Comparison of ENCODE assay signal across 43 mouse cellular contexts in the genomic region with DNA sequence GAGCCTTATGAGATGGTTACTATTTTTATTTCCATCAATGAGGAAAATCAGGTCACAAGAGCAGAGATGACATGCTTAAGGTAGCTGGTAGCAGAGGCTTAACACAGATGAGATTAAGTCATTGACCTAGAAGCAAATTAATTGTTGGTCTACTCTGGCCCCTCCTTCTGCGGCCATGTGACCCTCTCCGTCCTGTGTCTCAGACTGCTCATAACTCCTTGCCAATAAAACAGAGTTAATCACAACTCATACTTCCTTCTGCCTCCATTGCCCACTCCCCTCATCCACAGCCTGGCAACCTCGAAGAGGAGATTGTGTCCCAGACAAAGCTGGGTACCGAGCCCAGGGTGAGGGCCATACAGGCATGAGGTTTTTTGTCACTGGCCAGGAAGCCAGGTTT. TPM values are rescaled to one million over a fixed set of nuclear protein-coding genes. Genes with fewer than 3 reads are reported as not detected.
DNase-seq lines count a peak whose midpoint lies in the region; ATAC-seq and TF ChIP-seq lines count a peak whose summit lies in the region.
"Had no signal": no experiment of that assay in that cellular context is flagged by ENCODE, and none has a peak within 500 bp of the region (broad histone marks: within the 10 kb centered on the region; RNA-seq: fewer than 3 reads in every experiment).

No protein-coding gene starts in this region.

- H3K79me2 ChIP-seq in MEL (ENCODE audit: control insufficient read depth, insufficient read depth, low read length, poor library complexity): no peaks in the 10 kb centered on the region

- no peaks in the 10 kb centered on the region for H3K36me3 ChIP-seq in midbrain, postnatal 0 days (ENCODE audit: insufficient read depth, low read length)
- no peaks in the 10 kb centered on the region for H3K36me3 ChIP-seq in midbrain, embryonic 14.5 days (ENCODE audit: control insufficient read depth, insufficient read depth, low read length)
- H3K36me3 ChIP-seq in MEL (ENCODE audit: control insufficient read depth in 1 of 2, insufficient read depth in 2 of 2, low read length in 2 of 2): no peaks in the 10 kb centered on the region
- H3K36me3 ChIP-seq: forebrain, embryonic 12.5 days; hindbrain, embryonic 12.5 days; limb, embryonic 13.5 days; lung, embryonic 15.5 days; neural tube, embryonic 15.5 days had no signal

- 79% methylated on average over 4 of the region's 4 CpGs for WGBS in midbrain, postnatal 0 days
- 91% methylated on average over 4 of the region's 4 CpGs for WGBS in midbrain, embryonic 14.5 days

- TF ChIP-seq RAD21 in MEL (IDR thresholded peaks at IDR 0.05; ENCODE audit: low read depth, low read length): no peak

- H3K27me3 ChIP-seq in midbrain, postnatal 0 days (ENCODE audit: insufficient read depth, low read length): no peaks in the 10 kb centered on the region
- H3K27me3 ChIP-seq in midbrain, embryonic 14.5 days (ENCODE audit: control insufficient read depth, insufficient read depth, low read length): no peaks in the 10 kb centered on the region; the same call in 1 of the 2 replicates
- peaks cover 0 to 1% of the 10 kb centered on the region in 2 experiments; a peak in 1 of 4 replicates for H3K27me3 ChIP-seq in MEL (ENCODE audit: control insufficient read depth in 1 of 2, insufficient read depth in 2 of 2, low read length in 2 of 2)
- H3K27me3 ChIP-seq: forebrain, embryonic 12.5 days; hindbrain, embryonic 12.5 days; limb, embryonic 13.5 days; lung, embryonic 15.5 days; neural tube, embryonic 15.5 days had no signal

- DNase-seq in midbrain, postnatal 0 days (ENCODE audit: low spot score): no peak
- DNase-seq in midbrain, embryonic 14.5 days: no peak
- no peak for DNase-seq in MEL (ENCODE audit: low read depth, low spot score)
- no peak for DNase-seq in testis, postnatal 14 days (ENCODE audit: low spot score)
- DNase-seq in layer of hippocampus, adult 11-12 months (ENCODE audit: low spot score): no peak
- DNase-seq: adrenal gland, adult 2 months; adrenal gland, postnatal 36 days; cerebellum, adult 18-20 months; cerebellum, postnatal 14 days; forebrain, postnatal 0 days; heart, postnatal 36 days; kidney, adult 11 months; kidney, postnatal 14 days; lung, postnatal 36 days; right cerebral cortex, adult 18-20 months; spleen, adult 18-20 months; thymus, adult 2 months; thymus, postnatal 4 days had no signal

- ATAC-seq in midbrain, postnatal 0 days (ENCODE audit: low FRiP score): 0 out of 2 replicates have a peak, but pooled peaks have one; percentile 34
- no peak for ATAC-seq in midbrain, embryonic 14.5 days (ENCODE audit: low FRiP score, low TSS enrichment)
- ATAC-seq in megakaryocyte, adult 5-6 weeks (ENCODE audit: poor library complexity, severe bottlenecking): peak; percentile 42; the same call in 1 of the 2 replicates
- ATAC-seq in megakaryocyte-erythroid progenitor cell, adult 5-6 weeks (replicated peaks; ENCODE audit: low FRiP score, low TSS enrichment, poor library complexity, severe bottlenecking): no peak
- ATAC-seq: activated CD4-positive, CD25-positive, alpha-beta regulatory T cell, adult 4 months; forebrain, postnatal 0 days; midbrain, embryonic 16.5 days had no signal

- no peaks in the 10 kb centered on the region for H3K4me1 ChIP-seq in midbrain, postnatal 0 days (ENCODE audit: insufficient read depth, low read length)
- no peaks in the 10 kb centered on the region for H3K4me1 ChIP-seq in midbrain, embryonic 14.5 days (ENCODE audit: control insufficient read depth, insufficient read depth, low read length)
- H3K4me1 ChIP-seq in MEL (ENCODE audit: control insufficient read depth in 1 of 2, insufficient read depth in 2 of 2, low read length in 2 of 2): peaks cover 0 to 3% of the 10 kb centered on the region in 2 experiments; a peak in 2 of 4 replicates
- H3K4me1 ChIP-seq: forebrain, embryonic 12.5 days; hindbrain, embryonic 12.5 days; lung, embryonic 15.5 days; neural tube, embryonic 15.5 days had no signal

- no peak for TF ChIP-seq EP300 in MEL (IDR thresholded peaks at IDR 0.05; ENCODE audit: low read depth in 1 of 2, low read length in 2 of 2)

- no peaks in the 10 kb centered on the region for H3K9me3 ChIP-seq in midbrain, postnatal 0 days (ENCODE audit: low read length)
- H3K9me3 ChIP-seq in midbrain, embryonic 14.5 days (ENCODE audit: control insufficient read depth, low read length): no peaks in the 10 kb centered on the region
- no peaks in the 10 kb centered on the region; the same call in 1 of the 2 replicates for H3K9me3 ChIP-seq in MEL (replicated peaks; ENCODE audit: insufficient read depth, low read length)
- H3K9me3 ChIP-seq: forebrain, embryonic 12.5 days; hindbrain, embryonic 12.5 days; lung, embryonic 15.5 days; megakaryocyte, embryonic 14.5 days; neural tube, embryonic 15.5 days had no signal

- H3K27ac ChIP-seq in midbrain, postnatal 0 days (ENCODE audit: low read depth, low read length): no peak overlapping the region
- no peak overlapping the region for H3K27ac ChIP-seq in midbrain, embryonic 14.5 days (replicated peaks; ENCODE audit: low read depth, low read length)
- no peak overlapping the region for H3K27ac ChIP-seq in MEL (ENCODE audit: control insufficient read depth, low read depth, low read length)
- H3K27ac ChIP-seq: forebrain, embryonic 12.5 days; hindbrain, embryonic 12.5 days; left cerebral cortex, adult 2 months; limb, embryonic 13.5 days; lung, embryonic 15.5 days; neural tube, embryonic 15.5 days had no signal

- TF ChIP-seq POLR2A in MEL (IDR thresholded peaks at IDR 0.05; ENCODE audit: control insufficient read depth in 1 of 2, insufficient read depth in 1 of 2, low read depth in 1 of 2, low read length in 2 of 2, poor library complexity in 1 of 2): no peak

- no peak overlapping the region for H3K4me2 ChIP-seq in midbrain, postnatal 0 days (ENCODE audit: low read depth, low read length, poor library complexity, severe bottlenecking)
- no peak overlapping the region for H3K4me2 ChIP-seq in midbrain, embryonic 14.5 days (ENCODE audit: low read length)
- H3K4me2 ChIP-seq: forebrain, embryonic 12.5 days; heart, embryonic 11.5 days; hindbrain, embryonic 12.5 days; limb, embryonic 13.5 days; liver, embryonic 11.5 days; lung, embryonic 15.5 days; neural tube, embryonic 15.5 days had no signal

- H3K4me3 ChIP-seq in midbrain, postnatal 0 days (ENCODE audit: low read depth, low read length): no peak overlapping the region
- H3K4me3 ChIP-seq in midbrain, embryonic 14.5 days (replicated peaks; ENCODE audit: low read depth, low read length): no peak overlapping the region
- no peak overlapping the region for H3K4me3 ChIP-seq in MEL (ENCODE audit: control insufficient read depth in 1 of 2, insufficient read depth in 1 of 2, low read depth in 2 of 2, low read length in 2 of 2)
- H3K4me3 ChIP-seq: forebrain, embryonic 12.5 days; hindbrain, embryonic 12.5 days; left cerebral cortex, adult 2 months; limb, embryonic 13.5 days; lung, embryonic 15.5 days; megakaryocyte, embryonic 14.5 days; neural tube, embryonic 15.5 days had no signal

- TF ChIP-seq CTCF in midbrain, postnatal 0 days (IDR thresholded peaks at IDR 0.05): no peak
- TF ChIP-seq CTCF in MEL (IDR thresholded peaks at IDR 0.05 in 2 of 3, conservative IDR thresholded peaks at IDR 0.05 in 1 of 3; ENCODE audit: control insufficient read depth in 1 of 3, insufficient read depth in 1 of 3, low read depth in 2 of 3, low read length in 3 of 3, poor library complexity in 1 of 3, severe bottlenecking in 1 of 3): no peak

- H3K9ac ChIP-seq in midbrain, postnatal 0 days (replicated peaks; ENCODE audit: low read length, poor library complexity, severe bottlenecking): no peak overlapping the region
- no peak overlapping the region for H3K9ac ChIP-seq in midbrain, embryonic 14.5 days (replicated peaks; ENCODE audit: low read length)
- H3K9ac ChIP-seq in MEL (ENCODE audit: control insufficient read depth, low read depth, low read length, poor library complexity, severe bottlenecking): no peak overlapping the region
- H3K9ac ChIP-seq: forebrain, embryonic 12.5 days; forebrain, postnatal 0 days; hindbrain, embryonic 12.5 days; limb, embryonic 13.5 days; lung, embryonic 15.5 days; neural tube, embryonic 15.5 days had no signal

RNA-seq across cellular contexts. Expression of gene Gm42674, which starts 3.5 kb away (rescaled TPM):
- 1.6 TPM in 1 of 2 replicates, not detected in the other for total RNA-seq in midbrain, postnatal 0 days (2014; rRNA removed)
- polyA plus RNA-seq in midbrain, postnatal 0 days (2015; fragmentation: Nextera tagmentation; extraction: Ambion mirVana): not detected in 2 replicates
- polyA plus RNA-seq in midbrain, embryonic 14.5 days (2014; fragmentation: Nextera tagmentation; extraction: Ambion mirVana): not detected in 2 replicates
- not detected in 2 replicates for total RNA-seq in MEL (2012; rRNA removed)
- polyA plus RNA-seq in MEL (2012; ENCODE audit: insufficient read depth in 1 of 2, insufficient read length in 2 of 2, low read depth in 1 of 2, low replicate concordance in 2 of 2, missing spikeins in 1 of 2): not detected
- not detected in 2 replicates for total RNA-seq in megakaryocyte, adult 5-6 weeks (2015)
- total RNA-seq in megakaryocyte, adult 5-6 weeks (2017): 2.9 and 5.7 TPM in 2 replicates
- total RNA-seq in megakaryocyte-erythroid progenitor cell, adult 5-6 weeks (2014; fragmentation: Nextera tagmentation): not detected in 2 replicates
- not detected in 2 replicates for total RNA-seq in megakaryocyte-erythroid progenitor cell, adult 5-6 weeks (2017)
- total RNA-seq: adrenal gland, adult 2 months; adrenal gland, postnatal 36 days; forebrain, postnatal 0 days; gastrocnemius, adult 8-10 months; heart, postnatal 36 days; layer of hippocampus, postnatal 14 days; left cerebral cortex, adult 2 months; left cerebral cortex, postnatal 36 days had no signal
- polyA plus RNA-seq: activated CD4-positive, CD25-positive, alpha-beta regulatory T cell, adult 4 months; adrenal gland, adult 2 months; brain, embryonic 14.5 days; cortical plate, adult 2 months; embryonic facial prominence, embryonic 14.5 days; forebrain, embryonic 12.5 days; forebrain, postnatal 0 days; gonadal fat pad, adult 2 months; heart, embryonic 11.5 days; heart, embryonic 16.5 days; hindbrain, embryonic 12.5 days; kidney, embryonic 14.5 days; limb, embryonic 13.5 days; liver, embryonic 11.5 days; liver, embryonic 16.5 days; lung, embryonic 15.5 days; midbrain, embryonic 16.5 days; neural tube, embryonic 15.5 days; stomach, embryonic 16.5 days; thymus, adult 2 months had no signal

RNA-seq across cellular contexts. Expression of gene S100a4, which starts 5.4 kb away (rescaled TPM):
- not detected in 2 replicates for total RNA-seq in midbrain, postnatal 0 days (2014; rRNA removed)
- 2.4 and 2.5 TPM in 2 replicates for polyA plus RNA-seq in midbrain, postnatal 0 days (2015; fragmentation: Nextera tagmentation; extraction: Ambion mirVana)
- 1.5 TPM in 1 of 2 replicates, not detected in the other for polyA plus RNA-seq in midbrain, embryonic 14.5 days (2014; fragmentation: Nextera tagmentation; extraction: Ambion mirVana)
- 0.73 and 0.82 TPM in 2 replicates for total RNA-seq in MEL (2012; rRNA removed)
- polyA plus RNA-seq in MEL (2012; ENCODE audit: insufficient read depth in 1 of 2, insufficient read length in 2 of 2, low read depth in 1 of 2, low replicate concordance in 2 of 2, missing spikeins in 1 of 2): 1 to 10 TPM in 1 of 2 experiments, not detected in 1; 2.3 TPM
- total RNA-seq in megakaryocyte, adult 5-6 weeks (2015): 2,878 and 2,936 TPM in 2 replicates
- total RNA-seq in megakaryocyte, adult 5-6 weeks (2017): 3,102 and 3,469 TPM in 2 replicates
- 3.8 TPM in 1 of 2 replicates, not detected in the other for total RNA-seq in megakaryocyte-erythroid progenitor cell, adult 5-6 weeks (2014; fragmentation: Nextera tagmentation)
- total RNA-seq in megakaryocyte-erythroid progenitor cell, adult 5-6 weeks (2017): 6.7 and 23.6 TPM in 2 replicates
- polyA plus RNA-seq: midbrain, embryonic 16.5 days had no signal

RNA-seq across cellular contexts. Expression of gene S100a2, which starts 8.2 kb away (rescaled TPM):
- total RNA-seq in midbrain, postnatal 0 days (2014; rRNA removed): not detected in 2 replicates
- polyA plus RNA-seq in midbrain, postnatal 0 days (2015; fragmentation: Nextera tagmentation; extraction: Ambion mirVana): not detected in 2 replicates
- polyA plus RNA-seq in midbrain, embryonic 14.5 days (2014; fragmentation: Nextera tagmentation; extraction: Ambion mirVana): not detected in 2 replicates
- total RNA-seq in MEL (2012; rRNA removed): not detected in 2 replicates
- polyA plus RNA-seq in MEL (2012; ENCODE audit: insufficient read depth in 1 of 2, insufficient read length in 2 of 2, low read depth in 1 of 2, low replicate concordance in 2 of 2, missing spikeins in 1 of 2): not detected
- total RNA-seq in megakaryocyte, adult 5-6 weeks (2015): not detected in 2 replicates
- total RNA-seq in megakaryocyte, adult 5-6 weeks (2017): not detected in 2 replicates
- total RNA-seq in megakaryocyte-erythroid progenitor cell, adult 5-6 weeks (2014; fragmentation: Nextera tagmentation): not detected in 2 replicates
- not detected in 2 replicates for total RNA-seq in megakaryocyte-erythroid progenitor cell, adult 5-6 weeks (2017)
- total RNA-seq: adrenal gland, adult 2 months; adrenal gland, postnatal 36 days; forebrain, postnatal 0 days; gastrocnemius, adult 8-10 months; heart, postnatal 36 days; layer of hippocampus, adult 18-20 months; layer of hippocampus, postnatal 14 days; left cerebral cortex, adult 2 months; left cerebral cortex, postnatal 36 days had no signal
- polyA plus RNA-seq: activated CD4-positive, CD25-positive, alpha-beta regulatory T cell, adult 4 months; adrenal gland, adult 2 months; brain, embryonic 14.5 days; cortical plate, adult 2 months; embryonic facial prominence, embryonic 14.5 days; forebrain, embryonic 12.5 days; forebrain, postnatal 0 days; gonadal fat pad, adult 2 months; heart, embryonic 11.5 days; heart, embryonic 16.5 days; hindbrain, embryonic 12.5 days; kidney, embryonic 14.5 days; limb, embryonic 13.5 days; liver, embryonic 11.5 days; liver, embryonic 16.5 days; lung, embryonic 15.5 days; midbrain, embryonic 16.5 days; neural tube, embryonic 15.5 days; thymus, adult 2 months had no signal

RNA-seq across cellular contexts. Expression of gene S100a5, which starts 10.1 kb away (rescaled TPM):
- total RNA-seq in midbrain, postnatal 0 days (2014; rRNA removed): not detected in 2 replicates
- polyA plus RNA-seq in midbrain, postnatal 0 days (2015; fragmentation: Nextera tagmentation; extraction: Ambion mirVana): 0.43 TPM in 1 of 2 replicates, not detected in the other
- polyA plus RNA-seq in midbrain, embryonic 14.5 days (2014; fragmentation: Nextera tagmentation; extraction: Ambion mirVana): not detected in 2 replicates
- not detected in 2 replicates for total RNA-seq in MEL (2012; rRNA removed)
- not detected for polyA plus RNA-seq in MEL (2012; ENCODE audit: insufficient read depth in 1 of 2, insufficient read length in 2 of 2, low read depth in 1 of 2, low replicate concordance in 2 of 2, missing spikeins in 1 of 2)
- total RNA-seq in megakaryocyte, adult 5-6 weeks (2015): not detected in 2 replicates
- total RNA-seq in megakaryocyte, adult 5-6 weeks (2017): 3.4 TPM in 1 of 2 replicates, not detected in the other
- not detected in 2 replicates for total RNA-seq in megakaryocyte-erythroid progenitor cell, adult 5-6 weeks (2014; fragmentation: Nextera tagmentation)
- not detected in 2 replicates for total RNA-seq in megakaryocyte-erythroid progenitor cell, adult 5-6 weeks (2017)
- total RNA-seq: adrenal gland, adult 2 months; adrenal gland, postnatal 36 days; forebrain, postnatal 0 days; heart, postnatal 36 days; layer of hippocampus, postnatal 14 days; left cerebral cortex, adult 2 months; left cerebral cortex, postnatal 36 days had no signal
- polyA plus RNA-seq: activated CD4-positive, CD25-positive, alpha-beta regulatory T cell, adult 4 months; adrenal gland, adult 2 months; brain, embryonic 14.5 days; cortical plate, adult 2 months; forebrain, embryonic 12.5 days; forebrain, postnatal 0 days; gonadal fat pad, adult 2 months; heart, embryonic 11.5 days; heart, embryonic 16.5 days; hindbrain, embryonic 12.5 days; kidney, embryonic 14.5 days; limb, embryonic 13.5 days; liver, embryonic 11.5 days; liver, embryonic 16.5 days; lung, embryonic 15.5 days; midbrain, embryonic 16.5 days; neural tube, embryonic 15.5 days; thymus, adult 2 months had no signal

RNA-seq across cellular contexts. Expression of gene S100a6, which starts 14.5 kb away (rescaled TPM):
- total RNA-seq in midbrain, postnatal 0 days (2014; rRNA removed): 13.8 and 14.3 TPM in 2 replicates
- 42.3 and 50.9 TPM in 2 replicates for polyA plus RNA-seq in midbrain, postnatal 0 days (2015; fragmentation: Nextera tagmentation; extraction: Ambion mirVana)
- 4.6 and 32.0 TPM in 2 replicates for polyA plus RNA-seq in midbrain, embryonic 14.5 days (2014; fragmentation: Nextera tagmentation; extraction: Ambion mirVana)
- 0.85 and 2.1 TPM in 2 replicates for total RNA-seq in MEL (2012; rRNA removed)
- polyA plus RNA-seq in MEL (2012; ENCODE audit: insufficient read depth in 1 of 2, insufficient read length in 2 of 2, low read depth in 1 of 2, low replicate concordance in 2 of 2, missing spikeins in 1 of 2): 1 to 10 TPM in 1 of 2 experiments, not detected in 1; 4.7 TPM
- 2,141 and 2,313 TPM in 2 replicates for total RNA-seq in megakaryocyte, adult 5-6 weeks (2015)
- 1,043 and 1,047 TPM in 2 replicates for total RNA-seq in megakaryocyte, adult 5-6 weeks (2017)
- 2.0 and 21.9 TPM in 2 replicates for total RNA-seq in megakaryocyte-erythroid progenitor cell, adult 5-6 weeks (2014; fragmentation: Nextera tagmentation)
- 0.94 TPM in 1 of 2 replicates, not detected in the other for total RNA-seq in megakaryocyte-erythroid progenitor cell, adult 5-6 weeks (2017)

Comparison
In these comparisons a context has a peak if more than half of its experiments do, and no peak if none do; other contexts are left out.
1. ATAC-seq: peak in midbrain, postnatal 0 days (single experiment) and megakaryocyte, adult 5-6 weeks (single experiment); none in midbrain, embryonic 14.5 days (single experiment) and megakaryocyte-erythroid progenitor cell, adult 5-6 weeks (single experiment).
2. RNA of gene S100a4, which starts 5.4 kb away (total RNA-seq): 2,878 to 3,469 TPM in megakaryocyte, adult 5-6 weeks; 3.8 to 23.6 TPM in megakaryocyte-erythroid progenitor cell, adult 5-6 weeks, 0.73 to 0.82 TPM in MEL and not detected in midbrain, postnatal 0 days; every median in the first group is over 100 times any median in the second.